Mouse (Mus musculus) cerebellum, adult 18-20 months (tissue): ENCODE measurements around the gene Gm20683.

Experiments used
- DNase-seq, 2 experiments: peaks; one replicate each; pipeline ENCODE4 v3.0.0; 2021

Gm20683 gene

DNA sequence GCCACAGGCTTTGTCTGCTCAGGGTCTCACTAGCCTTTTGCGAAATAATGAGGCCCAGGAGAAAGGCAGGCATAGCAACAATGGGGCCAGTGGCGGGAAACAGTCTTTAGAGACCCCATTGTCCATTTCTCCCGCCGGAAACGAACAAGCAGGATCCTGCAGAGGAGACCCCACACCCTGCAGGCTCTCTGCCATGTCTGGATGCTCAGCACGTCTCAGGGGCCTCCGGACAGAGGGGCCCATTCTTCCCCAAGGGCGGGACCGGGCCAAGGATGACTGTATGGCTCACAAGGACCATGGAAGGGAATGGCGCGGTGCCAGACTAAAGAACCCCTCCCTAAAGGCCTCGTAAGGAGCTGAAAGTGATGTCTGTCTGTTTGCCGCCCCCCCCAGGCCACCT, 47.4 kb downstream of the Gm20683 start:
- DNase-seq, result peak; percentile 22 to 27

DNA sequence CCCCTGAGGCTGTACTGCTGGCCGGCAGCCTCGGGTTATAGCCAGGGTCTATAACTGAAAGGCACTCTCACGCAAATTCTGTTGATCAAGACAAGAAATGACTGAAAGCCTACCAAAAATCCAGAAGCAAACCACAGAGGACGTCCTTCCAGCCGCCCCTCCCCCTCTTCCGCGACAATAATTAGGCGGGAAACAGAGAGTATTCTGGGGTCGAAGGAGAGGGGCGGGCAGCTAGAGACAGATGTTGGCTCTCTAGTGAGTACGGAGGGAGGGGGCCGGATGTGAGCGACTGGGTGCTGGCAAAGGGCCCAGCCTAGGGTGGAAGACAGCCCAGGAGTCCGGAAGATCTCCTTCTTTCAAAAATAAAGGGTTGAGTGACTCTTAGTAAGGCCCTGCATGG, 48.9 kb downstream of the Gm20683 start, which contains the start of gene Fam173a:
TSS of gene Fam173a (minus strand) at position 287 of the 400 bp plus-strand sequence.
- peak in 1 of 2 experiments; percentile 62 for DNase-seq

DNA sequence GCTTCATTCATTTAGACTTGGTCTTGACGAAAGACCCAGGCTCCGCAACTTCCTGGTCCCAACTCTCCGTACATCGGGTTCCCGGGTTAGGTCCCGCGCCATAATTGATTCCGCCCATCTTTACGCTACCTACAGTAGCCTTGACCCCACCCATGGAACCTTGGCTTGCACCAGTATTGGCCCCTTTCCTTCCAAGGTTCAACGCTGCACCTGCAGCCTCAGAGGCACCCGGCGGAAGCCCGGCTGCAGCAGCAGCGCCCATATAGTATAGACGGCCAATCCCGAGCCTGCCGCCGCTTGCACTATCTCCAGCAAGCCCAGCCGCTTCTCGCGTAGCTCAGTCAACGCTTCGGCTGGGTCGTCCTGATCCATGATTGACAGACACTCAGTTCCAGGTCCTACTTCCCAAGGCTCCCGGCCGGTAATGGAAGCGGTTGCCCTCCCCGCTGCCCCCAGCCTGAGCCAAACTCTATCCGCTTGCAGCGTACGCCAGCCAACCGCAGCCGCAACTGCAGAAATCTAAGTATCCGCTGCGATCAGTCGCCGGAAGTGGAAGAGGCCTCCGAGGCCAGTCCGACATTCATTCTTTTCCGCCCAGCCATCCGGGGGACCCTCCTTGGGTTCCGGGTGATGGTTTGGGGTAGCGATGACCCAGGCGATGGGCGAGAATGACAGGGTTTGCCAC, 49.6 kb downstream of the Gm20683 start:
- peak; percentile 79 to 90 for DNase-seq

DNA sequence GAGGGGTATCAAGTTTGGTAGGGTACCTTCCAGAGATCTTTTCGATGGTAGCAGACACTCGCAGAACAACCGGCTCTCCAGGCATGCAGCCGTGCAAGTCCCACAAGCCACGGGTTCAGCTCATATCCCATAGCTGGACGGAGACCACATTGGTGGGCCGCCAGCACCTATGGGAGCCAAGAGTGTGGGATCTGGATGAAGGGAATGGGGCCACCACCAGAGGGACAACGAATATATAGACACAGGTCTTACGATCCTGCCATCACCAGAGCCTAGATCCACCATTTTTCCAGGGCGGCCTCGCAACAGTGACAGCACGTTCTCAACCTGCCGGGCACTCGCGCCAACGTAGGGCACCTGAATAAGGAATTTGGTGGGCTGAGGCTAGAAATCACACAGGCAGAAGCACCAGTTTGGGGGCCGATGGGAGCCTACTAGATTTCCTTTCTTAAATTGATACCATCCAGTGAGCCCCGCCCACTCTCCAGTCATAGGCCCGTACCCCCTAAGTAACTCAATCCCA, 50.2 kb downstream of the Gm20683 start:
- DNase-seq, result peak in 1 of 2 experiments; percentile 28

DNA sequence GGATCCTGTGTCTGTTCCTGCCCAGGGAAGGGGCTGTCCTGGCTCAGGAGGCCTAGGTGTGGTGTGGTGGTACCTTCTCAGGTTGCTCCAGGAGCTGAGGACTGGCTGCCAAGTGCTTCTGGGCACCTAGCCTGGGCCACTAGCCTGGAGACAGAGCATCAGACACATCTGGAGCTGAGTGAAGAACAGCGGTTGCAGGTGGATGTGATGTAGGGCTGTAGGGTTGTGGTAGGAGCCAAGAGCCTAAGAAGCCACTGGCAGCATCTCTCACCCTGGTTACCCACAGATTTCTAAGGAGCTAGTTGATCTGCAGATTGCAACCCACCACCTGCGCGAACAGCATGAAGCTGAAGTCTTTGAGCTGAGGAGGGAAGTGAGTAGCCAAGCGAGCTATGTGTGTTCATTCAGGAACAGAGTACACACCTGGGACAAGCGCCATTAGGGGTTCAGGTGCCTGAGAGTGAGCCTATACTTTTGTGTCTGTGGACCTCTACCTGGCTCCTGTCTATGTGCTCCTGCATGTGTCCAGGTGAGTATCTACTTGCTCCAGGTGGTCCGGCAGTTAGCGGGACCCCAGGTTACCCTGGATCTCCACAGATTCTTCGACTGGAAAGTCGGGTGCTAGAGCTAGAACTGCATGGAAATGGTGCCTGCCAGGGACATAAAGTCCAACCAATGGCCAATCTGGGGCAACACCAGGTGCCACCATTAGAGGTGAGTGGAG, 54.6 kb downstream of the Gm20683 start:
- peak in 1 of 2 experiments; percentile 12 for DNase-seq

DNA sequence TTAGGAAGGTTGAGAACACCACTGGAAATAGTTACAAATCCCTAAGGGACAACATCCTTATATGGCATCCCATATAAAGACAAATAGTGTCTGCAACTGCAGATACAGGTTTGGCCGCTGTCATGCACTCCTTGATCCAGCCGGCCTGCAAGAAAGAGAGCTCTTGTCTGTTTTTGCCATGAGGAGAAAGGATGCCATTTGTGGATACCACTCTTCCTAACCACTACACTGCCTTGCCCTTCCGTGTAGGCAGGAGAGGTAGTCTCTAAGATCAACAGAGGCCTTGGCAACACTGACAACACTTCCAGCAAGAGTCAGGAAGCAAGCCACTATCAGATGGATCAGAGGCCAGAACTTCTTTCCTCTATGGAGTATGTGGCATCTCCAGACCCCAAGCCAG, 55.3 kb downstream of the Gm20683 start, which contains the start of gene Ccdc78:
TSS of gene Ccdc78 (plus strand) at position 301 of the 400 bp plus-strand sequence.
- DNase-seq, result peak in 1 of 2 experiments; percentile 11

DNA sequence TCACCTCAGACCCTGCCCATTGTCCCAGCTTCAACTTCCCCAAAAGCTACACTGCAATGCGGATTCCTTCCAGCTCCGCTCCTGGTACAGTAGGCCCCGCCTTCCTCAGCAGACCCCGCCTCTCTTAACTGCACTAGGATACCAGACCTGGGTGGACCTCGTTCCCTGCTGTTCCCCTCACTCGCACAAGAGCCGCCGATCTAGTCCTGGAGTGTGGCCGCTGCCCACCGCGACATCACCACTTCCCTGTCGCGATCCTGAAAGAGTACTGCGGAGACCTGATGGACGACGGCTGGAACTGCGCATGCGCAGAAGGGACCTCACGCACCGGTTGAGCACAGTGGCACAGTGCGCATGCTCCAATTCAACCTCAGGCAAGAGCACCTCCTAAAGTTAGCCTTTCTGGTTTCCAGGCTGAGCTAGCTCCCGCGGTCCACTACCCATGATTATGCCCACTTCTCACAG, 56.2 kb downstream of the Gm20683 start, which contains the start of gene Haghl:
TSS of gene Haghl (minus strand) at position 393 of the 465 bp plus-strand sequence.
- DNase-seq, result peak; percentile 96 to 99
